Mouse (Mus musculus): ENCODE measurements at regions not wholly inside any gene's neighbourhood (a gene's known extent, or its start where the extent isn't known, plus 50 kb on each side); places are given as distances from the start of the nearest gene placed in this dataset.

DNA sequence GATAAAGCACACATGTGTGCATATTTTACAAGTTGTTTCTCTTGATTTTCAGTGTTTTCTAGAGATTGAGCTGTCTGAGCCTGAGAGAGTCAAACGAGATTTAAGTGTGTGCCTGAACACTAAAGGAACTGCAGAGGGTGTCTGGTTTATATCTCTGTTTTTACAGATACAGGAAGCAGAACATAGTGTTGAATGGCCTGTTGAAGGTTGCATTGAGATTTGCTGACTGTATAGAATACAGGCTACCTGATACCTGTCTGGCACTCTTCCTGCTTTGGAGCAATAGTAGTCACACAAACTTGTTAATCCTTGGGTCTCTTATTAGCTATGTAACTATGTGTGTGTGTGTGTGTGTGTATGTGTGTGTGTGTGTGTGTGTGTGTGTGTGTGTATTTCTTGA, 431.7 kb downstream of the Rnf144b start:
- TF ChIP-seq CTCF (IDR thresholded peaks at IDR 0.05; ENCODE audit: low read depth), result no peak
- TF ChIP-seq EP300 (IDR thresholded peaks at IDR 0.05; ENCODE audit: low read depth), result no peak

All from heart, postnatal 0 days (tissue).